Mouse (Mus musculus): ENCODE measurements around the gene Rbm34. TPM values are rescaled to one million over a fixed set of nuclear protein-coding genes. Genes with fewer than 3 reads are reported as not detected.

Gene Rbm34
- polyA plus RNA-seq (2015; fragmentation: Nextera tagmentation; extraction: Ambion mirVana), result 10.8 and 12.5 TPM in 2 replicates

DNA sequence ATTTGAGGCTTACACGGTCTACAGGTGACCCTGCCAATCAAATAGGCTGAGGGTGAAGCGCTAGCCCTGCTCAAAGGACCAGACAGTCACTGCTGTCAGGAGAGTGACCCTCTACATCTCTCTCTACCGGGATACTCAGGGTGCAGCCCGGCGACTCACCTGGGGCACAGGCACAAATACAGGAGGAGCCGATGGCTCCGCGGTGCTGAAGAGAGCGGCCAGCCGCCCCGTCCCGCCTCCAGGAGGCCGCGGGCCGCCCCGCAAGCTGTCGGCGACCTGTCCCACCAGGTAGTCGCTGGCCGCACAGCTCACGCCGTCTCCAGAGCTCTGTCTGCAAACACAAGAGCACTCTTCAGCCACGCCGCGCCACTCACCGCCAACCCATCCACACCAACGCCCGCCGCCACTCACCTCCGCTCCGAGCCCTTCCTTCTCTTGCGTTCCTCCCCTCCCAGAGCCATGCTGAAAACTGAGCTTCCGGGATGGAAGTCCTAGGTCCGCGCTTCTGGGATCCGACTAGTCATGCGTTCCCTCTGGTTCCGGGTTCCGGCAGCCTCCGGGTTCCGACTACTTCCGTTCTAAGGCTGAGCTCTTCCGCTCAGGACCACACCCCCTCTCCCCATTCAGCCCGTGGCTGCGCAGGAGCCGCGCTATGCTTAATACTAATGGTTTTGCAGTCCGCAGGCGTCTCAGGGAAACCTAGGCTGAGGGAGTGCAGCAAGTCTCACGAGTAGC, at the start of gene Rbm34:
Gene Rbm34 (minus strand): TSS at position 493 of the 735 bp plus-strand sequence.
- DNase-seq (peak; percentile 94), ATAC-seq (peak; percentile 97)
- H3K4me3 ChIP-seq (ENCODE audit: low read depth, low read length), result peak within 1 kb of the TSS; percentile 97
- H3K36me3 ChIP-seq (replicated peaks; ENCODE audit: insufficient read depth, low read length), result peaks cover 24% of the 10 kb centered on the region
- peak within 1 kb of the TSS; percentile 97 for H3K4me2 ChIP-seq (ENCODE audit: low read depth, low read length)
- 0 out of 2 replicates have a peak within 1 kb of the TSS, but pooled peaks have one; percentile 53 for H3K27ac ChIP-seq (ENCODE audit: low read depth)
- H3K9ac ChIP-seq (replicated peaks), result peak within 1 kb of the TSS; percentile 85
- under 1% methylated on average over 50 of the region's 50 CpGs for WGBS (ENCODE audit: insufficient replicate concordance)
- TF ChIP-seq EP300 (IDR thresholded peaks at IDR 0.05; ENCODE audit: low read depth) (peak; percentile 50; the same call in 1 of the 2 replicates), CTCF (IDR thresholded peaks at IDR 0.05; ENCODE audit: low read depth) (no peak)
- no peaks in the 10 kb centered on the region for H3K9me3 ChIP-seq (ENCODE audit: low read length)
- H3K4me1 ChIP-seq (ENCODE audit: insufficient read depth), result peaks cover 18% of the 10 kb centered on the region
- H3K27me3 ChIP-seq (ENCODE audit: insufficient read depth, low read length), result no peaks in the 10 kb centered on the region

DNA sequence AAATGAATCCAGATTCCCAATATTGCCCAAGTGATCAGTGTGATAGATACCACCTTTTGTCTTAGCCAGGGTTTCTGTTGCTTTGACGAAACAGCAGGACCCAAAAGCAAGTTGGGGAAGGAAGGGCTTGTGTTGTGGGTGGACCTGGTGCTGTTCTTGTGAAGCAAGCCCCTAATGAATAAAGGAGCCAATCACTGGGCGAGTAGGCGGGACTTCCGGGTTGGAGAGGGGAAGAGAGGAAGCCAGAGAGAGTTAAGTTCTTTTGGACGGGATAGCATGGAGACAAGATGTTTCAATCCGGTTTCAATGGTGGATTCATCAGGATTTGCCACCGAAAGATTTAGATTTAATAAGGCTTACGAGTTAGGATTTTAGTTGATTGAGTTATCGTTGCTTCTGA, 40.8 kb upstream of the Rbm34 start:
- H3K4me3 ChIP-seq (ENCODE audit: low read depth, low read length), result no peak overlapping the region
- TF ChIP-seq EP300 (IDR thresholded peaks at IDR 0.05; ENCODE audit: low read depth) (no peak), CTCF (IDR thresholded peaks at IDR 0.05; ENCODE audit: low read depth) (no peak)
- H3K4me2 ChIP-seq (ENCODE audit: low read depth, low read length), result no peak overlapping the region
- no peak overlapping the region for H3K27ac ChIP-seq (ENCODE audit: low read depth)
- no peaks in the 10 kb centered on the region for H3K27me3 ChIP-seq (ENCODE audit: insufficient read depth, low read length)
- ATAC-seq, result no peak
- H3K36me3 ChIP-seq (replicated peaks; ENCODE audit: insufficient read depth, low read length), result no peaks in the 10 kb centered on the region
- H3K9ac ChIP-seq (replicated peaks), result no peak overlapping the region
- no peak for DNase-seq
- H3K4me1 ChIP-seq (ENCODE audit: insufficient read depth), result no peaks in the 10 kb centered on the region
- WGBS (ENCODE audit: insufficient replicate concordance), result 50% methylated on average over 9 of the region's 9 CpGs
- H3K9me3 ChIP-seq (ENCODE audit: low read length), result no peaks in the 10 kb centered on the region

DNA sequence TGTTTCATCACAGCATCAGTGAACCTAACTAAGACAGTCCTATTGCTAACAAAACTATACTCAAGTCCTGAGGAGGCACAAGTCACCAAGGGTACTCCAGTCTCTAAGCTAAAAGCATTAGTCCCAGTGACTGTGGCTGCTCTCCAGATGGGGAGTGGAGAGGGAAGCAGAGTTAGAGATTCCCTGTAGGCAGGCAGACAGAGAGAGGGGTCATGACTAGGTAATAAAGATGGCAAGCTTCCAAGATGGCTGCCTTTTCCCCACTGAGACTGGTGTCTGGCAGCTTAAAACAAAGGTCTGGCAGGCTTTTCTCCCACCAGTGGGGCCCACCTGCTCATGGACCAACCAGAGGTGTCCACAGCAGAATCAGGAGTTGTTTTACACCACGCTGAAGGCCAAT, 23.6 kb upstream of the Rbm34 start:
- TF ChIP-seq CTCF (IDR thresholded peaks at IDR 0.05; ENCODE audit: low read depth) (no peak), EP300 (IDR thresholded peaks at IDR 0.05; ENCODE audit: low read depth) (no peak)
- ATAC-seq, result no peak
- Histone ChIP-seq H3K9me3 (ENCODE audit: low read length) (no peaks in the 10 kb centered on the region), H3K36me3 (replicated peaks; ENCODE audit: insufficient read depth, low read length) (no peaks in the 10 kb centered on the region), H3K27ac (ENCODE audit: low read depth) (no peak overlapping the region), H3K4me2 (ENCODE audit: low read depth, low read length) (no peak overlapping the region), H3K9ac (replicated peaks) (no peak overlapping the region), H3K27me3 (ENCODE audit: insufficient read depth, low read length) (no peaks in the 10 kb centered on the region), H3K4me1 (ENCODE audit: insufficient read depth) (no peaks in the 10 kb centered on the region), H3K4me3 (ENCODE audit: low read depth, low read length) (no peak overlapping the region)
- WGBS (ENCODE audit: insufficient replicate concordance), result 77% methylated on average over 1 of the region's 1 CpGs
- DNase-seq, result no peak

DNA sequence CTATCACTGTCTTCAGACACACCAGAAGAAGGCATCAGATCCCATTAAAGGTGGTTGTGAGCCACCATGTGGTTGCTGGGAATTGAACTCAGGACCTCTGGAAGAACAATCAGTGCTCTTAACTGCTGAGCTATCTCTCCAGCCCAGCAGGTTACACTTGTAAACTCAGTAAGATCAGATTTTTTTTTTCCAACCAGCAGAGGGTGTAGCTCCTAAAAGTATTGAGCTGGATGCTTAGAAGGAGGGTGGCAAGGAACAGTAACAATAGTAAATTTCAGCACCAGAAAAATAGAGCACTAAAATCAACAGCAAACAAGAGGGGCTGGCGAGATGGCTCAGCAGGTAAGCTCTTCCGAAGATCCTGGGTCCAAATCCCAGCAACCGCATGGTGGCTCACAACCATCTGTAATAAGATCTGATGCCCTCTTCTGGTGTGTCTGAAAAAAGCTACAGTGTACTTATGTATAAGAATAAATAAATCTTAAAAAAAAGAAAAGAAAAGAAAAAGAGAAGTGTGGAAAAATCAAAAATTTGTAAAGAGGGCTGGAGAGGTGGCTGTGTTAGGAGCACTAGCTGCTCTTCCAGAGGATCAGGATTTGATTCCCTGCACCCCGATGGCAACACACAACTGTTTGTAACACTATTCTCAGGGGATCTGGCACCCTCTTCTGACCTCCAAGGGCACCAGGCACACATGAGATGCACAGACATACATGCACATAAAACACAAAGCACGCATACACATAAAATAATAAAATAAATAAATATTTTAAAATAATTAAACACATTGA, 18.7 kb upstream of the Rbm34 start:
- Histone ChIP-seq H3K9ac (replicated peaks) (no peak overlapping the region), H3K4me1 (ENCODE audit: insufficient read depth) (no peaks in the 10 kb centered on the region), H3K27me3 (ENCODE audit: insufficient read depth, low read length) (no peaks in the 10 kb centered on the region), H3K4me2 (ENCODE audit: low read depth, low read length) (no peak overlapping the region), H3K27ac (ENCODE audit: low read depth) (no peak overlapping the region), H3K36me3 (replicated peaks; ENCODE audit: insufficient read depth, low read length) (no peaks in the 10 kb centered on the region), H3K4me3 (ENCODE audit: low read depth, low read length) (no peak overlapping the region), H3K9me3 (ENCODE audit: low read length) (no peaks in the 10 kb centered on the region)
- DNase-seq, result no peak
- no peak for ATAC-seq
- TF ChIP-seq CTCF (IDR thresholded peaks at IDR 0.05; ENCODE audit: low read depth), result no peak
- no peak for TF ChIP-seq EP300 (IDR thresholded peaks at IDR 0.05; ENCODE audit: low read depth)
- 72% methylated on average over 5 of the region's 5 CpGs for WGBS (ENCODE audit: insufficient replicate concordance)

DNA sequence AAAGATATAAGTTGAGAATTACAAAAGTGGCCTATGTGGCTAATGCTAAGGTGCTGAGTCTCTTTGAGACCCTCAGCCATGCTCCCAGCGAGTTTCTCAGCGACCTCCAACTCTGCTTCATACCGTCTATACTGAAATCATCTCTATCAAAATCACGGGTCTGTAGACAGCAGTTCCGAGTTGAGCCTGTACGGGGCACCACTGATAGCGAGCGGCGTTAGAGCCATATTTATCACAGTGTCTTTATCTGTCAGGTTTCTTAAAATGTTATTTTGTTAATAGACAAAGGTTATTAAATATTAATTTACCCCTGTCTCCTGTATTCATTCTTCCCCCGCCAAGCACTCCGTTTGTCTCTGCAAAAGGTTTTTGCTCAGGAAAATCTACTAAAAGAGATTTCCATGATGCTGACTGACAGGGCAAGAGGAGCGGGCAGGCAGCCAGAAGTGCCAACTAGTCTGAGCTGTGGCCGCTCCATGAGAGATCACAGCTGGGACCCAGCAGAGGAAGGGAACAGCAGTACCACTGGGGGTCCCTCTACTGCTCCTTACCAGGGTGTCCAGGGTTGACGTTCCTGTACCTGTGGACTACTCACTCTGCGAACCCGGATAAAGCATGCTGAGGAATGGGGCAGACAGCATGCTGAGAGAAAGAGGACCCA, 17.6 kb upstream of the Rbm34 start:
- Histone ChIP-seq H3K27ac (ENCODE audit: low read depth) (no peak overlapping the region), H3K27me3 (ENCODE audit: insufficient read depth, low read length) (no peaks in the 10 kb centered on the region), H3K9me3 (ENCODE audit: low read length) (no peaks in the 10 kb centered on the region), H3K4me2 (ENCODE audit: low read depth, low read length) (no peak overlapping the region), H3K9ac (replicated peaks) (no peak overlapping the region), H3K36me3 (replicated peaks; ENCODE audit: insufficient read depth, low read length) (no peaks in the 10 kb centered on the region), H3K4me1 (ENCODE audit: insufficient read depth) (no peaks in the 10 kb centered on the region), H3K4me3 (ENCODE audit: low read depth, low read length) (no peak overlapping the region)
- no peak for ATAC-seq
- 55% methylated on average over 16 of the region's 16 CpGs for WGBS (ENCODE audit: insufficient replicate concordance)
- TF ChIP-seq EP300 (IDR thresholded peaks at IDR 0.05; ENCODE audit: low read depth), result no peak
- no peak for TF ChIP-seq CTCF (IDR thresholded peaks at IDR 0.05; ENCODE audit: low read depth)
- no peak for DNase-seq

DNA sequence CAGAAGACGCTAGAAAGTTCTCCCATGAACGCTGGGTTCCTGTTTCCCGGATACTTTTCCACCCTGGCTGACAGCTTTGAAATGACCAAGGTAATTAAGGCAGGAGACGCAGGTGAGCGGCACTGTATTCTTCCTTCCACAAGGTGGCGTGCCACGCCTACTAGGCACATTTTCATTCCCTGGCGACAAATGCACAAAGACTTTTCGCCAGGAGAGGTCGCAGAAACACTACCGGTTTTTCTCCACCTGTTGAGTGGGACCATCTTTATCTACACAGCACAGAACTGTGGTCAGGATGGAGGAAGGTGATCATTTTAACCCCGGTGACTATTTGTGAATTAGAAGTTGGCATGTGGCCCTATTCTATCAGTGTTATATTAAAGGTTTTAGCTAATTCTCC, 15.6 kb upstream of the Rbm34 start:
- Histone ChIP-seq H3K9me3 (ENCODE audit: low read length) (no peaks in the 10 kb centered on the region), H3K4me3 (ENCODE audit: low read depth, low read length) (no peak overlapping the region), H3K27ac (ENCODE audit: low read depth) (no peak overlapping the region), H3K36me3 (replicated peaks; ENCODE audit: insufficient read depth, low read length) (no peaks in the 10 kb centered on the region), H3K4me2 (ENCODE audit: low read depth, low read length) (no peak overlapping the region), H3K9ac (replicated peaks) (no peak overlapping the region), H3K4me1 (ENCODE audit: insufficient read depth) (no peaks in the 10 kb centered on the region), H3K27me3 (ENCODE audit: insufficient read depth, low read length) (no peaks in the 10 kb centered on the region)
- TF ChIP-seq EP300 (IDR thresholded peaks at IDR 0.05; ENCODE audit: low read depth), result no peak
- TF ChIP-seq CTCF (IDR thresholded peaks at IDR 0.05; ENCODE audit: low read depth), result peak; percentile 98
- peak; percentile 70 for ATAC-seq
- 2% methylated on average over 12 of the region's 12 CpGs for WGBS (ENCODE audit: insufficient replicate concordance)
- peak; percentile 83 for DNase-seq

Data from liver, postnatal 0 days (tissue).